Mouse (Mus musculus): Measurements from ENCODE around the gene Rassf5.

The Rassf5 gene

DNA sequence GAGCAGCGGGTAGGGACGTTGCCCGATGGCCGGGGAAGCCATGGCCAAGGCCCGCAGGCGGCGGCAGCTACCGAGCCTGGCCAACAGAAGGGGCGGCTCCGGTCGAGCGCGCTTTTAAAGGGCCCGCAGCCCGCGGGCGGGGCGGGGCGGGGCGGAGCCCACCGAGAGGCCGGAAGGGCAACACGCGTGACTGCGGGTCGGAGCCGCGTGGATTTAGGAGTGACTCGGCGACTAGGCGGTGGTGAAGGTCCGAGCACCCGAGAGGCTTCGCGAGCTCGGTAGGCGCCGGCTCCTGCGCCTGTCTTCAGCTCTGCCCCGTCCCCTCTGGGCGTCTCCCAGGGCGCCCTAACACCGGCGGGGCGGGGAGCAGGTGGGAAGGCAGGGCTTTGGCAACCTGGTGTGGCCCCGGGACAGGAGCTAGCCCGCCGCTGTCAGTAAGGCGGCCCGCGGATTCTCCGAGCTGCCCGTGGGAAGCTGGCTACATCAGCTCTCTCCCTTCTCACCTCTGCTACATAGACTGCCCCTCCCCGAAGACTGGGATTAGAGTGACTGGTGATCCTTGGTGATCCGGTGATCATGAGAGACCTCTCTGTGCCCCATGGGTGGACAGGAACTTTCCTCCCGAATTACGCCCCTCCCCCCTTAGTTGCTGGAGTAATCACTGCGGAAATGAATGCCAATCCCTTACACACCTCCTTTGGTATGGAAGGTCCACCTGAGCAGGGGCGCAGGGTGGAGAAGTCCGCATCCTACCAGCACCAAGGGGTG is at the start of gene Rassf5:
Rassf5 (minus strand) TSS at position 170 of the 768 bp plus-strand sequence.
- in situ Hi-C loops (cut with MboI; ENCODE audit: low pct_unique_long_range_greater_than_20kb in 1 of 2, low sequenced_read_pairs in 2 of 2, unreplicated experiment in 1 of 2) = no loop called here

DNA sequence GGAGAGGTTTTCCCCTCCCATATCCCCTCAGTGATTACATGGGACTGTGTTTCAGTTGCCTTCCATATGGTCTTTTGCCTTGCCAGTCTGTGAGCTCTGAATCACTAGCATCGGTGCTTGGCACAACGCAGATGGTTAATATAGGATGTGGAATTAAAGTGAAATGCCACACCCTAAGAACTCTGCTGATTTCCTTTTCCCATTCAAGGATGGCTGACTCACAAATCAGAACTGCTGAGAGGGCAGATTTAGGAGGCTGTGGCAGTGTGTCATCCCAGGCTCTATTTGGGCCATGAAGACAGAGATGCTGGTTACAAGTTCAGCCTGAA is 48.8 kb upstream of the Rassf5 start:
- in situ Hi-C loops (cut with MboI; ENCODE audit: low pct_unique_long_range_greater_than_20kb in 1 of 2, low sequenced_read_pairs in 2 of 2, unreplicated experiment in 1 of 2) = no loop called here

DNA sequence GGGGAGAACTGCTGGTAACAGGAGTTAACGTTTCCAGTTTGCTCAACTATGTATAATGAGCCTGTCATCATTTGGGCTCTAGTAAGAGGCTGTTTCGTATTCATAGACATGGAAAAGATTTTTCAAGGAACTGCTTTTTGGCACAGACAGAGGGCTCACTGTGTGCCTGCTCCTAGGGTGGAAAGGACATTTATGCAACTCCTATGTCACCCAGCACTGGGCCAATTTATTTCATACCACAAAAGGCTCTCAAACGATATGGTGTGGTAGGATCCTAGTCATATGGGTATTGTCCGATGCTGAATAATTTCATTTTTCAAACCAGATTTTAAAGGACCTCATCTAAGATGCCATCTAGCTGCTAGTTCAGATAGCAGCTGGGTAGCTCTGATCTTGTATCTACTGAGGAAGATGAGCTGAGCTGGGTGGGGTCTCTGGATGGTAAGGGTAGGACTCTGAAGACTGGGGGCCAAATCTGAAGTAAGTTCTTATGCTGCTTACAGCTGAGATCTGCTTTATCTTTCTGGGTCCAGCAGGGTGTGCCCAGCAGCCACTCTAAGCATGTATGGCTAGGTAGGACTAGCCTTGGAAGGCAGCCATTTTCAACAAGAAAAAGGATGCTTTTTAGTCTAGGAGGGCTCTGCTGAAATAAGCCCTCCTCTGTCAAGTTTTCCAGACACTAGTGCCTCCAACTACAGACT is 48.3 kb upstream of the Rassf5 start:
- in situ Hi-C loops (cut with MboI; ENCODE audit: low pct_unique_long_range_greater_than_20kb in 1 of 2, low sequenced_read_pairs in 2 of 2, unreplicated experiment in 1 of 2) = no loop called here

DNA sequence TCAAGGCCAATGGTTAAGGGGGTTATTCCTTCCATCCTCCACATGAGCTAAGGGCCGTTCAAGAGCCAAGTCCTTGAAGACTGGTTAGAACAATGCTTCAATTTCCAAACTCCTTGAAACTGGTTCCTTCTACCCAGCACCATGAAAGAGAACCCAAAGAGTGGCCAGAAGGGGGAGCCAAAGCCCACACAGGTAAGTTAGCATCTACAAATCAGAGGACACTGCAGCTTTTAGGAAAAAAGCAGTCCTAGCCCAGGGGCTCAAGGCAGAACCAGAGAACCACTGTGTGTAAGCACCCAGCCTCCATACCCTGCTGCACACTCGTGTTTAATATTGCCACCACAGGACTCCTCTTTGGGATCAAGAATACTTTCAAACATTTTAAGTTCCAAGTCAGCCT is 45.6 kb upstream of the Rassf5 start:
- in situ Hi-C loops (cut with MboI; ENCODE audit: low pct_unique_long_range_greater_than_20kb in 1 of 2, low sequenced_read_pairs in 2 of 2, unreplicated experiment in 1 of 2) = no loop called here

DNA sequence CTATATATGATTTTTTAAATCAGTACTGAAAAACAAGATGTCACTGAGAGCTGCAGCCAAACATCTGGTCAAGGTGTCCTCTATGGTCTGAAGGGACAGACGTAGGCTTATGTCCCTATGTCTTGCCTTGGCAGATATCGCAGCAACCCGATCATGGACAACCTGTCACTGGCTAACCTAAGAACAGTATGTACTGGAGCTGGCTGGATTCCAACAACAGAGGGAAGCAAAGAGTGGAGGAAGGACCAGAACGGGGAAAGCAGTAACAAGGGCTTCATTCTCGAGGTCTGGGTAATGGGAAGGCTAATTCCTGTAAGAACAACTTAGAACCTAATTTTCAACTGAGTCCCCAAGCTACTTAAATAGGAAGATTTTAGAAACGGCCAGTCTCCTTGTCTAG is 43.9 kb upstream of the Rassf5 start:
- in situ Hi-C loops (cut with MboI; ENCODE audit: low pct_unique_long_range_greater_than_20kb in 1 of 2, low sequenced_read_pairs in 2 of 2, unreplicated experiment in 1 of 2) = no loop called here

DNA sequence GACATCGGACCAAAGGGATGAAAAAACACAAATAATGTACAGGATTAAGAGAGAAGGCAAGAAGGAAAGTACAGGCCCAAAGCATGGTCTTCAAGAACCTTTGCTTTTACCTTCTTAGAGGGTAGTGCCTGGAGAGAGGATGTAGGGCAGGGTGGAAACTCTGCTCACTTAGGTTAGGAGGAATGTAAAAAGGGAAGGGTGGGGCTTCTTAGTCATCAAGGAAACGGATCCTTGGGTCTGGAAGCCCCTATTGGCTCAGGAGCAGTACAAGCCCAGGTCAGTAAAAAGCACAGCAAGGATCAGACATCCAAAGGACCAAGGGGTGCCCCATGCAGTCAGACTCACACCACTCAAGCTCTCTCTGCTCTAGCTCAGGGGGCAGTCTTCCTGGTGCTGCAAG is 42.2 kb upstream of the Rassf5 start:
- in situ Hi-C loops (cut with MboI; ENCODE audit: low pct_unique_long_range_greater_than_20kb in 1 of 2, low sequenced_read_pairs in 2 of 2, unreplicated experiment in 1 of 2) = no loop called here

DNA sequence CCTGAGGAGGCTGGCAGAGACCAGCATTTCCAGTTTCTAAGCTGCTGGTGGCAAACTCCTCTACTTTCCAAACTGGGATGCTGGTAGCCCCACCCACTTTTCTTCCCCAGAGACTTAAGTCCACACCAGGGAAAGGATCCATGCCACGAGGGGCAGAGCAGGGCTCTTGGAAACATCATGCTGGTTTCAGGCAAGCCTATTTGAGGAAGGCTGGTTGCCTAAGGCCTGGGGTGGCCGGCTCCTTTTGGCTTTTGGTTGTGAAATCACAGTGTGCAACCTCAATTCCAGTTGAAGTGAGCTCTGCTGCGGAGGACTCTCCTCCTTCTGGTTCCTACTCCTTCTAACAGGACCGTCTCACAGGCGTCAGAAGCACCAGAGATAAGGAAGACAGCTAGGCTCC is 41.7 kb upstream of the Rassf5 start:
- in situ Hi-C loops (cut with MboI; ENCODE audit: low pct_unique_long_range_greater_than_20kb in 1 of 2, low sequenced_read_pairs in 2 of 2, unreplicated experiment in 1 of 2) = no loop called here

DNA sequence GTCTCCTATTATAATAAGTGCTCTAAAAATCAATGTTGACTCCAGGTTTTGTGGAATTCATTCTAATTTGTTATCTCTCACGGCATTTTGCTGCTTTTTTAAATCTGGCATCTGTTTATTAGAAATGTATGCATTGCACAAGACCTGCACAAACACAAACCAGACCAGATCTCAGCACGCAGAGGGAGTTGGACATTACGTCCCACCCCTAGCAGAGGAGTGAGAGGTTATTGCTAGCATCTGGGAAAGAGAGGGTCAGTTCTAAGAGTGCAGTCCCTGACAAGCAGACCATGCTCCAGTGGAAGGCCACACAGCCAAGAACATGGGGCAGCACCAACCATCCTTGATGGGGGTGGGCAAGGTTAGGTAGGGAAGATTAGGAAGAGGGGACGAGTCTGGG is 39.6 kb upstream of the Rassf5 start:
- in situ Hi-C loops (cut with MboI; ENCODE audit: low pct_unique_long_range_greater_than_20kb in 1 of 2, low sequenced_read_pairs in 2 of 2, unreplicated experiment in 1 of 2) = no loop called here

DNA sequence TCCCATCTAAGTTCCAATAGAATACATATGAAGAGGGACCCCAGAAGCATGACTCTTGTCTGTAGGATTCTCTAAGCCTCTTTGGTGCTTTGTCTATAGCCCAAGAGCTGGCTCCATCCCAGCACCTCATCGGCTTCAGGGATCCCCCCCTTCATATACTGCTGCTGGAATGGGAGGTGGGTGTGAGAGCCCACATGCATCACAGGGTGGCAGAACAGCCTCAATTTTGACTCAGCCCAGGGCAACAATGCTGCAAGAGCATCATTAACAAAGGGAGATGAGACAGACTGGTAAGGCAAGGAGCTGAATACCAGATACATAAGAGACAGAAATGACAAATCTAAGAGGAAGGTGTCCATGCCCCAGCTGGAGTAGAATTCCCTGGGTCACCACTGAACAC is 39.1 kb upstream of the Rassf5 start:
- in situ Hi-C loops (cut with MboI; ENCODE audit: low pct_unique_long_range_greater_than_20kb in 1 of 2, low sequenced_read_pairs in 2 of 2, unreplicated experiment in 1 of 2) = no loop called here

DNA sequence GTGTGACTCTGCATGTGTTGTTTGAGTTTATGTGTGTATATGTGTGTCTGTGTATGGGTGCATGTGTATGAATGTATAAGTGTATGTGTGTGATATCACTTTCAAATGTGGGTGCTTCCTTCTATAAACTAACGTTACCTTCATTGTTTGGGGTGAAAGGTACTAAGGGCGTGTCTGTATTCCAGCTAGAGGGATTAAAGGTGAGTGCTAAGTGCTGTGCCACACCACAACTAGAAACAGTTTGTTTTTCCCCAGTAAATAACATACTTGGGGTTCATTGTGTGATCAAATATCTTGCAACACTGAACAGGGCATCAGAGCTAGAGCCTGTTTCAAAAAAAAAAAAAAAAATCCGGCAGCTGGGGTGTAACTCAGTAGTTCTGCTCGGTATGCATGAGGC is 36.7 kb upstream of the Rassf5 start:
- in situ Hi-C loops (cut with MboI; ENCODE audit: low pct_unique_long_range_greater_than_20kb in 1 of 2, low sequenced_read_pairs in 2 of 2, unreplicated experiment in 1 of 2) = no loop called here

DNA sequence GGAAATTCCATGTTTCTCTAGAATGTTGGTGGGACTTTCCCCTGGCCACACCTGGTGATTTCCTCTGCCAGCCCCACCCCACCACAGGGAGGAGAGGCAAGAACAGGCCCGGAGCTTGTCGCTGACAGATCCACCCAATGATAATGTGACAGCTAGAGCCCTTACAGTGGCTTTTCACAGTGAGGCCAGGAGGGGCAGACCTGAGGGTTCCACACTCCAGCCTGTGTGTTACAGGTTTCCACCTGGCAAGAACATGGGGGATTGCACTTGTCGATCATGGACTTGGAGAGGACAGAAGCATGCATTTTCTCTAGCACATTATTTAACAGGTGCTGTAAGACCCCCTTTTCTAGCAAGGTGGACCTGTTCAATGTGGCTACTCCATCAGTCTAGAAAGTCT is 35.2 kb upstream of the Rassf5 start:
- in situ Hi-C loops (cut with MboI; ENCODE audit: low pct_unique_long_range_greater_than_20kb in 1 of 2, low sequenced_read_pairs in 2 of 2, unreplicated experiment in 1 of 2) = no loop called here

DNA sequence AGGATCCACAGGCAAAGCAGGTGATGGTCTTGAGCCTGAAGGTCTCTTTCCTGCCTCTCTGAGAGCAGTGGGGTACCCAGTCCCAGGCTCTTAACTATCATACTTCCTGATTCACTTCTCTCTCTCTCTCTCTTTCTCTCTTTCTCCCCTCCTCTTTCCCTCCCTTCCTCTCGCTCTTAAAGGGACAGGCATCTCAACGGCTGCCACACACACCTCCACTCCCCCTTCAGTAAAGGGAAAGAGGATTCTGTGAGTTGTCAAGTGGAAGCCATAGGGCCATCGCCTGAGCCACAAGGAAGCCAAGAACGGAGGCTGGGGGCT is 34.4 kb upstream of the Rassf5 start, which contains the start of gene Ikbke:
Ikbke (minus strand) TSS at position 151 of the 321 bp plus-strand sequence.
- in situ Hi-C loops (cut with MboI; ENCODE audit: low pct_unique_long_range_greater_than_20kb in 1 of 2, low sequenced_read_pairs in 2 of 2, unreplicated experiment in 1 of 2) = loop anchor here in 1 of 2 experiments (10.0 kb wide), 1 partner anchor 275 kb away; no protein-coding TSS in a partner anchor

DNA sequence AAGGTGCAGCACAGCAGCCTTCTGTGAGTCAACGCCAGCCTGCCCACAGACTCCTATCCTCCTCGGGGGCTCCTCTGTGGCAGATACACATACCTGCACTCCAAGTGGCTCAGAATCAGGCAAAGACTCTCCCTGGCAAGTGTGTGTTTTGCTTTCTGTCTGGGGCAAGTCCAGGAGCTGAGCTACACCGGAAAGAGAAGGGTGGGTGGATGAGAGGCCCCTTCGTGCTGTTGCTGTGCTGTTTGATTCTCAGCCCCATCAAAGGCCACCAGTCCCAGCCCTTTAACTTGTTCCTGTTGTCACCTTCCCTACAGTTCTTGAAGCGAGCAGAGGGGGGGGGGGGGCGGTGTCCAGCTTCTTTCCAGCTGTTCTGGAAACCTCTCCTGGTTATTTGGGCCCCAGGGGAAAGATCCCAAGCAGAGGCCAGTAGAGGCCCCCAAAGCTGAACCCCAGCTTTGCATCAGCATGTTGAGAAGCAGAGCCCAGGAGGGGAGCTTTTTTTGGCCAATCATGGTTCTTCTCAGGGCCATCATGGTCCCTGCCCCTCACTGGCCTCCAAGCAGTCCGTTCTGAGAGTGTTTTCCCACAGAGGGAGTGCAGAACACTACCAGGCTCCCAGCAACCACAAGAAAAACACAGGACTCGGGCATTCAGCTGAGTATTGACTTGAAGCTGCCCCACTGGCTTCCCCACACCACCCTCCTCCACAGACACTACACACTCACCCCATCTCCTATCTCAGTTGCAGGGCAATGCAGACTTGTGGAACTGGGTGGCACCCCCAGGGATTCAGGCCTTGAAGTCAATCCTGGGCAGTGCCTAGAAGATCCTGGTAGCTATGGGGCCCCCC is 33.8 kb upstream of the Rassf5 start:
- in situ Hi-C loops (cut with MboI; ENCODE audit: low pct_unique_long_range_greater_than_20kb in 1 of 2, low sequenced_read_pairs in 2 of 2, unreplicated experiment in 1 of 2) = loop anchor here in 1 of 2 experiments (10.0 kb wide), 1 partner anchor 276 kb away; no protein-coding TSS in a partner anchor

DNA sequence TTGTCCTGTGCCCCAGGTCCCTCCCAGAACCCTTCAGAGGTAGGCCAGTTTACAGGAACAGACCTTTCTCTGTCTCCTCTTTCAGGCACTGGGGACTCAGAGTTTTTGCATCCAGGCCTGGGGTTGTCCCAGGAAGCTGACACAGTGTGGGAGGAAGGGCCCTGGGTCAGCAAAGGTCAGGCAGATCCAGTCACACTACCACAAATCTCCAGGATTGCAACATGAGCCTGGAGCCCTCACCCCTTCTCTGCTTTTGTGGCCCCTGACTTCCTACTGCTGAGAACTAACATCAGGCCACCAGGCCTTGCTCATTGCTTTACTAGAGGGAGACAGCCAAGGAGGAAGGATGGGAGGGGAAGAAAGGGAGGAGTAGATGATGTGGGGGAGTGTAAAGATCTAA is 31.8 kb upstream of the Rassf5 start:
- in situ Hi-C loops (cut with MboI; ENCODE audit: low pct_unique_long_range_greater_than_20kb in 1 of 2, low sequenced_read_pairs in 2 of 2, unreplicated experiment in 1 of 2) = loop anchor here in 1 of 2 experiments (10.0 kb wide), 1 partner anchor 278 kb away; no protein-coding TSS in a partner anchor

DNA sequence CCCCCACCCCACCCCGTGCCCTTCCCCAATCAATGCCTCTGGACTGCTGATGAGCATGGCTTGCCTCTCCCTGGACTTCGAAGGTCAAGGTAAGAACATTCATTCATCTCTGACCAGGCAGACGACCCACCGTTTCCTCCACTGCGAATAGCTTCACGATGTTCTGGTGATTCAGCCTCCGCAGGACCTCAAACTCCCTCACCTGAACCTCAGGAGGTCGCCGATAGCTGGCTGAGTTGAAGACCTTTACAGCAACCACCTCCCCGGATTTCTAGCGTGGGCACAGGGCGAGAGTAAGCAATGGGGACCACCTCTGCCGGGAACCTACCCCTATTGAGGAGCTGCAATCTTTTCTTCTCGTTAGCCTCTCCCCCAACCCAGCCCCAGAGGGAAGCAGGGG is 30.5 kb upstream of the Rassf5 start:
- in situ Hi-C loops (cut with MboI; ENCODE audit: low pct_unique_long_range_greater_than_20kb in 1 of 2, low sequenced_read_pairs in 2 of 2, unreplicated experiment in 1 of 2) = loop anchor here in 1 of 2 experiments (10.0 kb wide), 1 partner anchor 279 kb away; no protein-coding TSS in a partner anchor

DNA sequence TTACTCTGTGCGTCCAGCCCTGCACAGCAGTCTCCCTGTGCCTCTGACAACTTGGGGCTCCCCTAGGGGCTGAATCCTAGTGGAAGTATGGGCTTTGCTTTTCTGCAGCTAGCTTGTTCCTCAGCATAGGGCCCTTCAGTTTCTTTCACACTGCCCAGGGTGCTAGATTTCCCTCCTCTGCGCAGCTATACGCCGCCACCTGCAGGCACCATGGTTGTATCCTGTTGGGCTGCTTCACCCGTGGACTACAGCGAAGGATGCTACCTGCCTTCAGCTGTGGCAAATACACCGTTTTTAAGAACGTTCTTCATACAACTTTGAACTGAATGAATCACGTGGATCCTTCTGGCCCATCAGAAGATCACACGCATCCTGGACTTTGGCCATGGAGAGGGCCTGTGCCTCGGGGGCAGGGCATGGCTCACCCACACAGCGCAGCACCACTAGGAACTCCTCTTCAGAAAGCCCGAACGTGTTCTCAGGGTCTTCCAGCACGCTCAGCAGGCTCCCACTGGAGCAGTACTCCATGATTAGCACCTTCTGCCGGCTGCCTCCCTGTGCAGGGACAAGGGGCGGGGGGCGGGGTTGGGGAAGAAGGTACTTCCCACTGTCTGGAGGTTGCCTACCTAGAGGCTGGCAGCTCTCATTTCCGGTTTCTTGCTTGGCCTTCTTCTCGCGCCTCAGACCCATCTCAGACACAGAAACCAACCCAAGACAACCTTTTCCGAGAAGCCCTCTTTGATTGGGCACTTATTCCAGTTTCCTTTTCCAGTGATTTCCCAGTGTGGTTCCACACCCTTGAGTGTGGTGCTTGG is 29.9 kb upstream of the Rassf5 start:
- in situ Hi-C loops (cut with MboI; ENCODE audit: low pct_unique_long_range_greater_than_20kb in 1 of 2, low sequenced_read_pairs in 2 of 2, unreplicated experiment in 1 of 2) = loop anchor here (5.0 to 25.0 kb wide), 3 partner anchors 277 to 388 kb away; partner anchors contain the start of gene Il24 (in 2 of the 2)

DNA sequence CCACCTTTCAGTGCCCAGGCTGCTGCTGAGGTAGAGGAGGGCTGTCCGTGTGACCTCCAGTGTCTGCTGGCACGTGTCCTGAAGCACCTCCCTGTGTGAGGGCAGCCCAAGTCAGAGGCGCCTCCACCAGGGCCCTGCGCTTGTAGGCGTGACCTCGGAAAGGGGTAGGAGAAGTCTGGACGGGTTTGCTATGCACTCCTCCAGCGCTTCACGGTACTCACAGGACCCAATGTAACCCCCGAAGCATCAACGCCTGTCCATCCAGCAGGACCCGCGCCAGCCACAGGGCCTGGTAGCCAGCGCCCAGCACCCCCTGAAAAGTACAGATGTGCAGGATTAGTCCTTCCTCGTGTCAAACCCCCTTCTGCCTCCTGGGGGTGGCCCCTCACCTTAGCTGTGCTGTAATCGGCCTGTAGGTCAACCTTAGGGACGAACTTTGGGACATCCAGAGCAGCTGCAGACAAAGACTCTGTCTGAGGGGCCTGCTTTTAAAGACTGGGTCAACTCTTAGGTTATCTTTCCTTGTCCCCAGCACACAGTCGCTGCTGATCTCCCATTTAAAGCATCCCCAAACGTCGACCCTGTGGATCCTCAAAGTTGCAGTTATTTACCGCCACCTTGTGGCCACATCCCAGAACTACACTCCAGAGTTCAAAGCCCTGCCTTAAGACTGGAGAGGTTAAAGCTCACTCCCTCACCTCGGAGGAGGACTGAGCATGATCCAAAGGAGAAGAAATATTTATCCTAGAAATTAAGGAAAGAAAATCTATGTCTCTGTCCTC is 24.9 kb upstream of the Rassf5 start:
- in situ Hi-C loops (cut with MboI; ENCODE audit: low pct_unique_long_range_greater_than_20kb in 1 of 2, low sequenced_read_pairs in 2 of 2, unreplicated experiment in 1 of 2) = loop anchor here (5.0 to 25.0 kb wide), 3 partner anchors 282 to 383 kb away; partner anchors contain the start of gene Il24 (in 2 of the 2)

Data from mouse embryonic stem cell (cell line).